Mouse (Mus musculus): ENCODE data around the gene Frem1. TPM values are rescaled to one million over a fixed set of nuclear protein-coding genes. Genes with fewer than 3 reads are reported as not detected.

The Frem1 gene
- polyA plus RNA-seq, 1 experiment from 2014 or later, result 5.5 TPM

- Histone ChIP-seq H3K4me1 (replicated peaks; ENCODE audit: control insufficient read depth, insufficient read depth, low read length) (peaks cover 2% of the 10 kb centered on the region; the same call in 1 of the 2 replicates), H3K4me2 (ENCODE audit: low read depth, low read length, severe bottlenecking) (no peak overlapping the region), H3K9ac (ENCODE audit: low read length) (no peak overlapping the region), H3K4me3 (ENCODE audit: low read depth, low read length) (no peak overlapping the region), H3K36me3 (ENCODE audit: control insufficient read depth, insufficient read depth, low read length) (no peaks in the 10 kb centered on the region), H3K27ac (ENCODE audit: low read depth, low read length) (no peak overlapping the region), H3K9me3 (ENCODE audit: control insufficient read depth, low read length) (no peaks in the 10 kb centered on the region), H3K27me3 (ENCODE audit: control insufficient read depth, insufficient read depth, low read length) (no peaks in the 10 kb centered on the region)
- no peak for DNase-seq (ENCODE audit: low spot score)
- no peak for ATAC-seq (replicated peaks; ENCODE audit: low FRiP score)
- WGBS, result 67% methylated on average over 3 of the region's 3 CpGs
Measured at GRCm38 (mm10) chr4:83046069-83046468, 6.1 kb downstream of the Frem1 start.

- no peak overlapping the region for H3K4me2 ChIP-seq (ENCODE audit: low read depth, low read length, severe bottlenecking)
- H3K27ac ChIP-seq (ENCODE audit: low read depth, low read length), result no peak overlapping the region
- peaks cover 2% of the 10 kb centered on the region; the same call in 1 of the 2 replicates for H3K4me1 ChIP-seq (replicated peaks; ENCODE audit: control insufficient read depth, insufficient read depth, low read length)
- H3K27me3 ChIP-seq (ENCODE audit: control insufficient read depth, insufficient read depth, low read length), result no peaks in the 10 kb centered on the region
- no peak for ATAC-seq (replicated peaks; ENCODE audit: low FRiP score)
- no peak for DNase-seq (ENCODE audit: low spot score)
- 44% methylated on average over 6 of the region's 6 CpGs for WGBS
- H3K9me3 ChIP-seq (ENCODE audit: control insufficient read depth, low read length), result no peaks in the 10 kb centered on the region
- no peak overlapping the region for H3K4me3 ChIP-seq (ENCODE audit: low read depth, low read length)
- no peaks in the 10 kb centered on the region for H3K36me3 ChIP-seq (ENCODE audit: control insufficient read depth, insufficient read depth, low read length)
- no peak overlapping the region for H3K9ac ChIP-seq (ENCODE audit: low read length)
Measured at GRCm38 (mm10) chr4:83045266-83045665, 6.9 kb downstream of the Frem1 start.

- Histone ChIP-seq H3K4me2 (ENCODE audit: low read depth, low read length, severe bottlenecking) (no peak overlapping the region), H3K36me3 (ENCODE audit: control insufficient read depth, insufficient read depth, low read length) (no peaks in the 10 kb centered on the region), H3K4me1 (replicated peaks; ENCODE audit: control insufficient read depth, insufficient read depth, low read length) (0 out of 2 replicates have a peak, but pooled peaks cover 2% of the 10 kb centered on the region), H3K27me3 (ENCODE audit: control insufficient read depth, insufficient read depth, low read length) (no peaks in the 10 kb centered on the region; the same call in 1 of the 2 replicates), H3K4me3 (ENCODE audit: low read depth, low read length) (no peak overlapping the region), H3K27ac (ENCODE audit: low read depth, low read length) (no peak overlapping the region), H3K9ac (ENCODE audit: low read length) (no peak overlapping the region), H3K9me3 (ENCODE audit: control insufficient read depth, low read length) (no peaks in the 10 kb centered on the region)
- 43% methylated on average over 3 of the region's 3 CpGs for WGBS
- ATAC-seq (replicated peaks; ENCODE audit: low FRiP score), result no peak
- DNase-seq (ENCODE audit: low spot score), result no peak
Measured at GRCm38 (mm10) chr4:83040780-83041179, 11.4 kb downstream of the Frem1 start.

GRCm38 (mm10) chr4:83032780-83033179, 19.4 kb downstream of the Frem1 start:
- H3K4me1 ChIP-seq (replicated peaks; ENCODE audit: control insufficient read depth, insufficient read depth, low read length), result no peaks in the 10 kb centered on the region
- no peak overlapping the region for H3K9ac ChIP-seq (ENCODE audit: low read length)
- H3K4me3 ChIP-seq (ENCODE audit: low read depth, low read length), result no peak overlapping the region
- no peaks in the 10 kb centered on the region; the same call in 1 of the 2 replicates for H3K27me3 ChIP-seq (ENCODE audit: control insufficient read depth, insufficient read depth, low read length)
- H3K36me3 ChIP-seq (ENCODE audit: control insufficient read depth, insufficient read depth, low read length), result no peaks in the 10 kb centered on the region
- no peaks in the 10 kb centered on the region for H3K9me3 ChIP-seq (ENCODE audit: control insufficient read depth, low read length)
- WGBS, result 9% methylated on average over 1 of the region's 1 CpGs
- no peak overlapping the region for H3K4me2 ChIP-seq (ENCODE audit: low read depth, low read length, severe bottlenecking)
- no peak for DNase-seq (ENCODE audit: low spot score)
- no peak overlapping the region for H3K27ac ChIP-seq (ENCODE audit: low read depth, low read length)
- no peak for ATAC-seq (replicated peaks; ENCODE audit: low FRiP score)

- no peak for DNase-seq (ENCODE audit: low spot score)
- Histone ChIP-seq H3K27me3 (ENCODE audit: control insufficient read depth, insufficient read depth, low read length) (no peaks in the 10 kb centered on the region), H3K27ac (ENCODE audit: low read depth, low read length) (no peak overlapping the region), H3K4me1 (replicated peaks; ENCODE audit: control insufficient read depth, insufficient read depth, low read length) (no peaks in the 10 kb centered on the region), H3K9ac (ENCODE audit: low read length) (no peak overlapping the region), H3K4me3 (ENCODE audit: low read depth, low read length) (no peak overlapping the region), H3K4me2 (ENCODE audit: low read depth, low read length, severe bottlenecking) (no peak overlapping the region), H3K36me3 (ENCODE audit: control insufficient read depth, insufficient read depth, low read length) (no peaks in the 10 kb centered on the region), H3K9me3 (ENCODE audit: control insufficient read depth, low read length) (no peaks in the 10 kb centered on the region)
- WGBS, result 40% methylated on average over 3 of the region's 3 CpGs
- ATAC-seq (replicated peaks; ENCODE audit: low FRiP score), result no peak
Measured at GRCm38 (mm10) chr4:83031591-83031990, 20.5 kb downstream of the Frem1 start.

GRCm38 (mm10) chr4:83030097-83030496, 22.0 kb downstream of the Frem1 start:
- no peaks in the 10 kb centered on the region for H3K36me3 ChIP-seq (ENCODE audit: control insufficient read depth, insufficient read depth, low read length)
- DNase-seq (ENCODE audit: low spot score) (no peak), ATAC-seq (replicated peaks; ENCODE audit: low FRiP score) (no peak)
- H3K9me3 ChIP-seq (ENCODE audit: control insufficient read depth, low read length), result no peaks in the 10 kb centered on the region
- no peaks in the 10 kb centered on the region for H3K27me3 ChIP-seq (ENCODE audit: control insufficient read depth, insufficient read depth, low read length)
- H3K4me3 ChIP-seq (ENCODE audit: low read depth, low read length), result no peak overlapping the region
- no peak overlapping the region for H3K4me2 ChIP-seq (ENCODE audit: low read depth, low read length, severe bottlenecking)
- no peak overlapping the region for H3K9ac ChIP-seq (ENCODE audit: low read length)
- no peaks in the 10 kb centered on the region for H3K4me1 ChIP-seq (replicated peaks; ENCODE audit: control insufficient read depth, insufficient read depth, low read length)
- H3K27ac ChIP-seq (ENCODE audit: low read depth, low read length), result no peak overlapping the region
- 86% methylated on average over 6 of the region's 6 CpGs for WGBS

- DNase-seq (ENCODE audit: low spot score) (peak; percentile 66), ATAC-seq (replicated peaks; ENCODE audit: low FRiP score) (no peak)
- no peak overlapping the region for H3K27ac ChIP-seq (ENCODE audit: low read depth, low read length)
- no peak overlapping the region for H3K4me3 ChIP-seq (ENCODE audit: low read depth, low read length)
- 22% methylated on average over 15 of the region's 15 CpGs for WGBS
- no peak overlapping the region for H3K4me2 ChIP-seq (ENCODE audit: low read depth, low read length, severe bottlenecking)
- H3K36me3 ChIP-seq (ENCODE audit: control insufficient read depth, insufficient read depth, low read length), result no peaks in the 10 kb centered on the region
- no peaks in the 10 kb centered on the region for H3K27me3 ChIP-seq (ENCODE audit: control insufficient read depth, insufficient read depth, low read length)
- H3K9me3 ChIP-seq (ENCODE audit: control insufficient read depth, low read length), result no peaks in the 10 kb centered on the region
- no peak overlapping the region for H3K9ac ChIP-seq (ENCODE audit: low read length)
- peaks cover 10% of the 10 kb centered on the region; the same call in 1 of the 2 replicates for H3K4me1 ChIP-seq (replicated peaks; ENCODE audit: control insufficient read depth, insufficient read depth, low read length)
Measured at GRCm38 (mm10) chr4:83020759-83021555, 31.2 kb downstream of the Frem1 start.

GRCm38 (mm10) chr4:83018111-83019105, 33.7 kb downstream of the Frem1 start:
- WGBS, result 32% methylated on average over 8 of the region's 8 CpGs

More at GRCm38 (mm10) chr4:83018111-83019105, 33.7 kb downstream of the Frem1 start:
- no peak overlapping the region for H3K4me3 ChIP-seq (ENCODE audit: low read depth, low read length)
- no peak overlapping the region for H3K27ac ChIP-seq (ENCODE audit: low read depth, low read length)
- H3K9ac ChIP-seq (ENCODE audit: low read length), result no peak overlapping the region
- ATAC-seq (replicated peaks; ENCODE audit: low FRiP score), result no peak
- H3K27me3 ChIP-seq (ENCODE audit: control insufficient read depth, insufficient read depth, low read length), result no peaks in the 10 kb centered on the region
- no peak overlapping the region for H3K4me2 ChIP-seq (ENCODE audit: low read depth, low read length, severe bottlenecking)
- DNase-seq (ENCODE audit: low spot score), result no peak
- H3K36me3 ChIP-seq (ENCODE audit: control insufficient read depth, insufficient read depth, low read length), result no peaks in the 10 kb centered on the region
- H3K4me1 ChIP-seq (replicated peaks; ENCODE audit: control insufficient read depth, insufficient read depth, low read length), result peaks cover 10% of the 10 kb centered on the region; the same call in 1 of the 2 replicates
- H3K9me3 ChIP-seq (ENCODE audit: control insufficient read depth, low read length), result no peaks in the 10 kb centered on the region
